Mouse (Mus musculus) gastrocnemius, postnatal 4 days (tissue): ENCODE data around the gene Cygb. TPM values are rescaled to one million over a fixed set of nuclear protein-coding genes. Genes with fewer than 3 reads are reported as not detected.
A peak's percentile ranks its signal among the peaks of the same experiment; 100 is the strongest.
"Not testable (repeated sequence)": the region's sequence is repeated elsewhere in the genome, so short reads cannot be mapped to it uniquely, and the experiment has no call there.

Source experiments
- DNase-seq, 2 experiments: peaks; one replicate each; pipeline ENCODE4 v3.0.0; 2021 to 2022; ENCODE audit warnings: low spot score in 2 of 2, mixed read lengths in 2 of 2
- total RNA-seq, 2 experiments: library from RNA; stranded (reverse); gene quantifications; 2 replicates each; pipeline ENCODE4 v1.2.3; 2021

Cygb gene
- total RNA-seq, 2 experiments from 2014 or later = 26.5 to 30.5 TPM

DNA sequence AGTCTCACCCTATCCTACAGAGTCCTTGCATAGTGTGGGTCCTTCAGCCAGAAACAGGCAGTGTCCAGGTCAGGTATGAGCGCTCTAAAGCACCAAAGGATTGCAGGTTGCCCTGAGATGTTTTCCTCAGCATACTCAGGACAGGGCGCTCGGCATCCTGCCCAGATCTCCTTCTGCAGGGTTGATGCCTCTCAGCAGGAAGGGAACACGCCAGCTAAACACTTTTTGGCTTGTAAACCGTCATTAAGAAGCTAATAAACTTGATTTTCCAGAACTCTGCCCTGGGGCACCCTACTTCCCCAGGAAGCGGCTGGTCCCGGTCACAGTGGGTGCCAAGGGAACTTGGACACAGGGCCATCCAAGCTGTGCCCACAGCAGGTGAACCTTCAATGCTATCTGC is 35.0 kb downstream of the Cygb start:
- DNase-seq = no peak

DNA sequence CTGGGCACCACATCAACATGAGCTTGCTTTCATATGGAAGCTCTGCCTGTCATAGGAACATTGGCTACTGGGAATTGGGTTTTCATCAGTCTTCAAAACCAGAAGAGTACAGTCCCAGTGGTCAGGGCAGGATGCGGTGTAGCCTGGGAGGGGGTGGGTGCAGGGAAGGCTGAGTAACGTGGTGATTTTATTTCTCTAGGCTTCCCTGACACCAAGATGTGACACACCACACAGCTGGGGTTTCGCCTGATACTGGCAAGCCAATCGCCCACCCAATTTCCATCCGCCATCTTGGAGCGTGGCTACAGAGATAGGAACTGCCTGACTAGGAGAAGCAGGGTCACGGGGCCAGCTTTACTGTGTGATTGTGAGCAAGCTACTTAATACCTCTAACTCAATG is 35.4 kb downstream of the Cygb start:
- no peak for DNase-seq

DNA sequence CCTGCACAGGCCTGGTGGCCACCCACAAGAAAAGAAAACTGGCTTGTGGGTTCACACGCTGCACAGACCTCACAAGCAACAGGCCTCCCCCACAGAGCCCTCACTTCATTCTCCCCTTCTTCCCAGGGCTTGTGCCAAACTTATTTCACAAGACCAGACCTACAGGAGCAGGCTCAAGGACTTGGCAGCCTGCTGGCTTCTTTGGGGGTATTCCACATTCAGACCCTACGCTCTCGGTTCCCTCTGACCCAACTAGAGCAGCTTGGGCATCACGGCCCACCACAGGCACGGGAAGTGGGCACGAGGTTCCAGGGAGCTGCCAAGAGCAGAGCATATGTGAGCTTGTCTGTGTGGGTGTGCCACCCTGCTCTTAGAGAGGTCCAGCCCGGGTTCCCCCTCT is 36.5 kb downstream of the Cygb start:
- no peak for DNase-seq

DNA sequence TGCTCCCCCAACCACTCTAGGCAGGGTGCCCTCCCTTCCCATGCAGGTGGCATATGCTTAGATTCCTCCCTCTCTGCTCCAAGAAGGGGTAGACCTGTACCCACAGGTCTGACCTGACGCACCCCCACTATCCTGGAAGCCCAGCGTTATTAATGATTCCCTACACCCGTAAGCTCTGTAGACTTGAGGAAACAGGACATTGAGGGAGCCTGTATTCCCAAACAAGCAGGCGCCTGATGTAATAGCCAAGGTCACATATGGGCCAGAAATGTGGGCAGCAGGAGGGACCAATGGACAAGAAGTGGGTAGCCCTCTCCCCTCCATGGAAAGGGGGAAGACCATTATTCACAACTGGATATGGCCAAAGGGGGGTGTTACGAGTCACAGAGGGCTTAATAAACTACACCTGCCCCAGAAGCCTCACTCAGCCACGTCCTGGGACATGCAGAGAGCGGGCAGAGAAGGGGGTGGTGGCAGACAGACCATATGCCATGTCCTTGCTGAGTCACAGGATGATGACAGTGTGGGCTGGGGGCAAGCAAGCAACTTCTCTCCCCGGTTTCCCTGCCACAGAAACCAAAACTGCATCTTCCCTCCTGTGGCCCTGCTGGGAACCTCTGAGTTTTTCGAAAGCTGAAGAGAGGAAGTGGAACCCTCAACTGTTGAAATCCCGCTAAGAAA is 37.5 kb downstream of the Cygb start:
- no peak for DNase-seq

DNA sequence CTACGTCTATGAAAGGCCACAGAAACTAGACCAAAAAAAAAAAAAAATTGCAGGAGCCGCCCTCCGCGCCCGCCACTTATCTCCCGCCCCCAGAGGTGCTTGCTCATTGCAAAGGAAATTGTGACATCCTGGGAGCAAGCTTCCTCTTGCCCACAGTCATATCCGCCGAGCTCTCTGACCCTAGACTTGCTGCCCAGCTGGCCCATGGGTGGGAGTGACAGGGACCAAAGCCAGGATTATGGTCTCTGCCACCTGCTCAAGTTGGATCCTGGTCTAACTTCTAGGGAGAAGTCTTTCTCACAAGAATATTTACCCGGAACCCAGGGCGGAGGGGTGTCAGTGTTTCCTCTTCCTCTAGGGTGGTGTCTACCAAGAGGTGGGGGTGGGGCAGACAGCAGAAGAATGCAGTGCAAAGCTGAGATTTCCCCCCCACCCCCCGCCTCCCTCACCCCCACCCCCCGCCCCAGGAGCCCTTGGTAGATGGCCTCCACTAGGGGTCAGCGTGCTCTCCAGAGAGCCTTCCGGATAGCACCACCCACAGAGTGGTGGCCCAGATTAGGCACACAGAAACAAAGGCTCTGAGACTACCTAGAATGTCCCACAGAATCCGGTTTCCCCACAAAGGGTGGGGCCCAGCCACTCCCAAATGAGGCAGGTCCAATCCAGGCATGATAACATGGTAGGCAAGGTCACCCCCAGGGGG is 38.2 kb downstream of the Cygb start:
- DNase-seq = no peak

DNA sequence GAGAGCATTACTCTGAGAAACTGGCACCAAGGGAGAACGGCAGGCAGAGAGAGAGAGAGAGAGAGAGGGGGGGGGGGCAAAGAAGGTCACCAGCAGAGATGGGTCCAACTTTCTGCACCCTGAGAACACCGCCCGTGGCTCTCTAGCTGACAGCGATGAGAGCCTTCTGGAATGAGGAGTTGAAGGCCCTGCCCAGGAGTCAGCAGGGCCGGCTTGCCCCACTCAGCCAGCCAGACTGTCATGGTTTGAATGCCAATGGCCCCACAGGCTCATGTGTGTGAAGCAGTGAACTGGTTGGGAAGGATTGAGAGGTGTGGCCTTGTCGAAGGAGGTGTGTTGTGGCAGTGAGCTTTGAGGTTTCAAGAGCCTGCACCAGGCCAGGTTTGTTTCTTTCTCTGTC is 40.9 kb downstream of the Cygb start:
- DNase-seq = no peak

DNA sequence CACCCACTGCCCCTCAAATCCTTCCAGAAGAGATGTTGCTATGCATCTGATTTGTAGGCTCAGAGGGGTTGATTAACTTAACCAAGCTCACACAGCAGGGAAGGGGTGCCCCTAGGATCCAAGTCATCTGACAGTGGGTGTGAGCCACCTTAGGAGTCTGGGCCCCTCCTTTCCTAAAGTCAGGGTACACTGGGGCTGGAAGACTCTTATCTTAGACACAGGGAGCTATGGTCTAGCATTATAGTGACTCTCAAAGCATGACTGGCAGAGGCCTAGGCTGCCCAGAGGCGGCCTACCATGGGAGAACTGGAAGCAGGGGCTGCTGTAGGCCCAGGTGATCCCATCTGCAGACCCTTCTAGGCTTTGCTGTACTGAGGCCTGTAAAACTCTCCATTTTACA is 41.6 kb downstream of the Cygb start:
- DNase-seq = no peak

DNA sequence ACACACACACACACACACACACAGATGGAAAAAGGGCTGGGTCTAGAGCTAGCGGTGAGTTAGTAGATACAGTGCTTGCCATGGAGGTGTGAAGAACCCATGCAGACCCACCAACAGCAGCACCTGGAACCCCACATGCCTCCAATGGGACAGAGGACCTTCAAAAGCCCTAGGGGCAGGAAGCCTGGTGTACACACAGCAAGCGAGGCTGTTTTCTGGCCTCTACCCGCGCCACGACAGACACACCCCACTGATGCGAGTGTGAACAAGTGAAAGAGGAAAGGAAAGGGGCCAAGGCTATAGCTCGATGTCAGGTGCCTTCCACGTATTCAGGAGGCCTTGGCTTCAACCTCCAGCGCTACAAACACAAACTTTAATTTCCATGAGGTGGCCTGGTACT is 42.2 kb downstream of the Cygb start:
- no peak for DNase-seq

DNA sequence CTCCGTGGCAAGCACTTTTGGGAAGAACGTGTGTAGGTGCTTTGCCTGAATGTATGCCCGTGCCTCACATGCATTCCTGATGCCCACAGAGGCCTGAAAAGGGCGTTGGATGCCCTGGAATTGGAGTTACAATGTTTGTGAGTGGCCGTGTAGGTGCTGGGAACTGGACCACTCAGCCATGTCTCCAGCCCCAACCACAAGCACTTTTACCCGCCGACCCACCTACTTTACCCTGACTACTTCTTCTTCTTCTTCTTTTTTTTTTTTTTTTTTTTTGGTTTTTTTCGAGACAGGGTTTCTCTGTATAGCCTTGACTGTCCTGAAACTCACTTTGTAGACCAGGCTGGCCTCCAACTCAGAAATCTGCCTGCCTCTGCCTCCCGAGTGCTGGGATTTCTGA is 42.9 kb downstream of the Cygb start:
- not testable (repeated sequence) for DNase-seq

DNA sequence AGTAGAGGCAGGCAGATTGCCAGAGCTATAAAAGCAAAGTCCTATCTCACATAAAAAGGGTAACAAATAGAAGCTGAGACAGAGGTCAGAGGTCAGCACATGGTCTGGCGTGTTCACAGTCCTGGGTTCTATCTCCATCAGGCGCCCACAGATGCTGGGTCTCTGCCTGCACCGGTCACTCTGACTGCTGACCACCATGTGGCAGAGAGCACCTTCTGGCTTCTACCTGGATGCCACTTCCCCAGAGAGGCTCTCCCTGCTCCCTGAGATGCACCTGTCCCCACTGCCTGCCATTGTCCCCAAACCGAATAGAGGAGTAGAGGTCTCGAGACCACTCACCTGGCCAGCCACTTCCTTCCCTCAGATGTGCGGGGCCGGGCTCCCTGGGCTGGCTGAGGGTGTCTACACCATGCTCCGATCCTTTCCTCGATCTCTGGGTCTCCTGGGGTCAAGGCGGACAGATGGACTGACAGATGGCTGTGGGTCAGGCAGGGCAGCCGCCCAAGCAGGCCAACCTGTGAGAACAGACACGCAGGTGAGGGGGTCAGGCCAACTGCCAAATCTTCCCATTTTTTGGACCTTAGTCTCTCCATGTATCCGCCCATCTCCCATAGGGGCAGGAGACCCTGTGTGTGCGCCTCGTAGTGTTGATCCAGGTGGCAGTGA is 44.0 kb downstream of the Cygb start:
- DNase-seq = no peak

DNA sequence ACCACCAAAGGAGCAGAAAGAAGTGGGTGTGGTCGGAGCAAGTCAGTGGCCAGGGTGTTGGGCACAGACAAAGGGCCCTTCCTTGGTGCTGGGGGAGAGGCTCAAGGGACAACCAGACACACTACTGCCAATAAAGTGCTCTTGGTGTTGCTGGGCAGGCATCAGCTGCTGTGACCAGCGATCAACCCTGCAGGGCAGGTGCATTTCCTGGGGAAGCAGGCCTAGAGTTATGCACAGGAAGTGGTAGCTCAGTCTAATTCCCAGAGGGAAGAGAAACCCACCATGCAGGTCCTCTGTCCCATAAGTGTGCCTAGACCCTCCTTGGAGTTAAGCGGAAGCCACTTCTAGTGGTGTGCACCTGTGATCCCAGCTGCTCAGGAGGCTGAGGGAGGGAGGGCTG is 46.4 kb downstream of the Cygb start:
- DNase-seq = no peak

DNA sequence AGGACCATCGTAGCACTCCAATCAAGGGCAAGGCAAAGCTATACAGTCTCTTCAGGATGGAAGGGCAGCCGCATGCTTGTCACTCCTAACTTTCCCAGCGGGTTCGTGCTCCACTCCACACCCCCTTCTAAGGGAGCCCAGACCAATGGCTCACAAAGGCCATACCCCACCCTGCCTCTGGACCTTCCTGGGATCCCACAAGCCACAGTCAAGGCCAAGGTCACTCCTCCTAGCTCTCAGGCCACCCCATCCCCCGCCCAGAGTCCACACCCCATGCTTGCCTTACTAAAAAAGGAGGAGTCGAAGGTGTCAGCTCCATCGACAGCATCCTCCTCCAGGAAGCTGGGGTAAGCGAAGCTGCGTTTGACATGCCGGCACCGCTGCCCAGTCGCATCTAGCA is 50.0 kb downstream of the Cygb start:
- no peak for DNase-seq

DNA sequence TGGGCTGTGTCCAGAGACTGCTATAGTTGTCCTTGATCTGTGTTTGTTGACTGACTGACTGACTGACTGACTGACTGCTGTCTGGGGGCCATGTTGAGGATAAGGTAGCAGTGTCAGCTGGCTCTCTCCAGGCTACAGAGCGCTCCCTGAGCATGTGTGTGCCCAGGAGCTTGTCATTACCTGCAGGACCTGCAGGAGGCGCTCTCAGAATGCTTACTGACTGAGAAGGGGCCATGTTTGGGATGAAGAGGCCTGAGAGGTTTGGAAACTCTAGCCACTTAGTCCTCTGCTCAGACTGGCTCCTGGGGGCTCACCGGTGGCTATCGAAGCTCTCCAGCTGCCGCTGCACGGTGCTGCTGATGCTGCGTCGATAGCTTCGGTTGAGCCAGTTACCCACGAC is 50.8 kb downstream of the Cygb start:
- DNase-seq = peak in 1 of 2 experiments; percentile 46

DNA sequence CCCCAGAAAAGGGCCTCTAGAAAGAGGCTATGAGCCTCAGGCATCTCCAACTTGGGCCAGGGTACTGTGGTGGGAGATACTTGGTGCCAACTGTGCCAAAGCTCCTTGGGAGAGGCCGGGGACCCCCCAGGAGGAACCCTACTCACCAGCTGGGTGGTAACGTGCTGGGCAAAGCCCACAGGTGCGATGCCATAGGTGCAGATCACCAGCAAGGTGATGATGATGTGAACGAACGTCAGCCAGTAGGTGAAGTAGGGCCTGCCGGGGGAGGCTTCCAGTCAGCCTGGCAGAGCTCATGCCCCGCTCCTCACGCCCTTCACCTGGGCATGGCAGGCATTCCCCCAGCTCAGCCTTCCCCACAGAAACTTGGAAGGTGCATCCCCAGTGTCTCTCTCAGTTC is 52.1 kb downstream of the Cygb start:
- DNase-seq = no peak

DNA sequence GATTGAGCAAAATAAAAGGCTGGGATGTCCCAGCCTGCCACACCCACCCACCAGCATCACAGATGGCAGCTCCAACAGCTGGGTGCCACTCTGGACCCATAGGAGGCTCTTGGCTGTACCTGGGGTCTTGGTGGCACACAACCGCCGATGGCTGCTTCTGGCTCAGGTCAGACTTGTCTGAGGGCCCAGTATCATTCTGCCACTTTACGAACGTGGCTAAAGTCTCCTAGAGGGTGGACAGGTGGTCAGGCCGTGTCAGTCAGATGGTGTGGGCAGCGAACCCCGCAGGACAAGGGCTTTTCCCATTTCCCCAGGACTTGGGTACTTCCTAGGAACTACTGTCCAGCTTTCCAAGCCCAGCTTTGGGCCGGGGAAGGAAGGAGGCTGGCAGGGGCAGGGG is 52.9 kb downstream of the Cygb start:
- no peak for DNase-seq

DNA sequence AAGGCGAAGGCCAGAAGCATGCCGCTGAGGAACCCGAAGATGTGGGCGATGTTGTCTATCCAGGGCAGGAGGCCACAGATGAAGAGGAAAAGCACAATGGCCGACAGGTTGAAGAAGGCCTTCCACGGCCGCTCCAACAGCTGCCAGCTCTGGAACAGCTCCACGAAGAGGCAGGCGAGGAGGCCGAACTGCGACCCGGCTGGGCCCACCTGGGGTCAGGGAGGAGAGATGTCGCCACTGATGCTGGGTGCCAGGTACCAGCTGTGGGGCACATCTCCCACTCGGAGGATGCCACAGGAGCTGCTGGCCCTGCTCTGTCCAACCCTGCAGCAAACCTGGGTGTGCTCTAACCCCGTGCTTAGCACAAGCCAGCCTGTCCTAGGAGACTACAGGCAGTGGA is 54.9 kb downstream of the Cygb start:
- DNase-seq = no peak

DNA sequence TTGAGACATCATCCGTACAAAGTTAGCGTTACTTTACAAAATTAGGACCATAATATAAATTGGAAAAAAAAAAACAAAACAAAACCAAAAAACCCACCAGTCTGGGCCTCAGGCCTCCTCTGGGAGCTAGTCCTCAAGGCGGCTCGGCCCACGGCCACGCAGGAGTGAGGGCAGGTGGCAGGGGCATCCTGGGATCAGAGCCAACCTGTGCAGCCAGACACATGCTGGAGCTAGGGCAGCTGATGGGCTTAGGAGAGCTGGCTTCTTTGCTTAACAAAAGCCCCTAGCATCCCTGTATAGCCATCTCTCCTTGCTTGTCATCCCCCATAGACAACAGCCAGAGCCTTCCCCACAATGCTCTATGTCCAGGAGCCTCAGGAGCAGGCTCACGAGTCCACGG is 55.9 kb downstream of the Cygb start:
- no peak for DNase-seq

DNA sequence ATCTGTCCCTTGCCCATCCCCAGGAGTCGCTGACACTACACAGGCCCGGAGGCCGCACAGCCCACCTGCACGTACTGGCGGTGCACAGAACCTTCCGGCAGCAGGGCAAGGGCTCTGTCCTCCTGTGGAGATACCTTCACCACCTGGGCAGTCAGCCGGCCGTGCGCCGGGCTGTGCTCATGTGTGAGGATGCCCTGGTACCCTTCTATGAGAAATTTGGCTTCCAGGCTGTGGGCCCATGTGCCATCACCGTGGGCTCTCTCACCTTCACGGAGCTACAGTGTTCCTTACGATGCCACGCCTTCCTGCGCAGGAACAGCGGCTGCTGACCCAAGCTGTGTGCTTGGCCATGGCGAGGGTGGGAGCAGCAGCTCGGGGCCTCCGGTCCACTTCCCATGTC is 57.3 kb downstream of the Cygb start:
- no peak for DNase-seq
